Mouse (Mus musculus) kidney, postnatal 36 days (tissue): ENCODE data around the gene Rbbp7.

ENCODE experiments used
- DNase-seq, 2 experiments: peaks; one replicate each; pipeline ENCODE4 v3.0.0; 2021 to 2022; ENCODE audit warnings: mixed read lengths in 2 of 2

Gene Rbbp7

GRCm38 (mm10) chrX:162760115-162760942, at the start of gene Rbbp7:
Gene Rbbp7 (plus strand): TSS chrX:162760402.
- DNase-seq: peak; percentile 92

- peak; percentile 60 to 78 for DNase-seq
Measured at GRCm38 (mm10) chrX:162717837-162718236, 42.4 kb upstream of the Rbbp7 start.

DNA sequence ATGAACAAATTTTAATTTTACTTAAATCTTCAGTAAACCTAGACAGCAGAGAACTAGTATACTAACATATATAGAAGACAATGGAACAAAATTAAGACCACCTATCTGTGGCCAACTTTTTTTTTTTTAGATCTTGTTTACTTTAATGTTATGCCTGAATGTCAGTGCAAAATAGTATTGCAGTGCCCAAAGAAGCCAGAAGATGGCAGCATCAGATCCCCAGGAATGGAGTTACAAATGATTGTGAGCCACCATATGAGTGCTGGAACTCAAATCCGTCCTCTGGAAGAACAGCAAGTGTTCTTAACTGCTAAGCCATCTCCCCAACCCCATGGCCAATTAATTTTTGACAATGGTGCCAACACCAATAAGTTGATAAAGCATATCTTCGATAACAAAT, 40.6 kb upstream of the Rbbp7 start:
- peak; percentile 38 to 67 for DNase-seq

GRCm38 (mm10) chrX:162727367-162727777, 32.8 kb upstream of the Rbbp7 start:
- no peak for DNase-seq

DNA sequence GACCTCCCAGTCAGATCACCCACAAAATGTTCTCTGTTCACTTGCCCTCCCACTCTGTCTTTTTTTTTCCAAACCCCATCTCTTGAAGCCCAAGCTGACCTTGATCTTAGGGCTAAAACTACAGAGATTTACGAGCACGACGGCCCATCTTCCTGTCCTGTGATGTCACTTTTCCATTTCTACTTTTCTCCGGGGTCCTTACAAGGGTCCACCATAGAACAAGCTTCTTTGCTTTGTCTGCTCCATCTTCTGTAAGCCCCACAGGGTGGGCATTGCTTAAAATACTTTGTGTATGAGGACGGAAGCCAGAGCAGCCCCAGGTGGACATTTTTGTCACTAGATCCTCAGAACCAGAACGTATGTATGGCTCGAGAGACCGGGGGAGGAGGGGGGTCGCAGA, 32.4 kb upstream of the Rbbp7 start:
- DNase-seq: no peak

- no peak for DNase-seq
Measured at GRCm38 (mm10) chrX:162728228-162728627, 32.0 kb upstream of the Rbbp7 start.

GRCm38 (mm10) chrX:162730031-162730430, 30.2 kb upstream of the Rbbp7 start:
- DNase-seq: no peak

GRCm38 (mm10) chrX:162734997-162735929, 24.9 kb upstream of the Rbbp7 start:
- DNase-seq: peak; percentile 58 to 77

DNA sequence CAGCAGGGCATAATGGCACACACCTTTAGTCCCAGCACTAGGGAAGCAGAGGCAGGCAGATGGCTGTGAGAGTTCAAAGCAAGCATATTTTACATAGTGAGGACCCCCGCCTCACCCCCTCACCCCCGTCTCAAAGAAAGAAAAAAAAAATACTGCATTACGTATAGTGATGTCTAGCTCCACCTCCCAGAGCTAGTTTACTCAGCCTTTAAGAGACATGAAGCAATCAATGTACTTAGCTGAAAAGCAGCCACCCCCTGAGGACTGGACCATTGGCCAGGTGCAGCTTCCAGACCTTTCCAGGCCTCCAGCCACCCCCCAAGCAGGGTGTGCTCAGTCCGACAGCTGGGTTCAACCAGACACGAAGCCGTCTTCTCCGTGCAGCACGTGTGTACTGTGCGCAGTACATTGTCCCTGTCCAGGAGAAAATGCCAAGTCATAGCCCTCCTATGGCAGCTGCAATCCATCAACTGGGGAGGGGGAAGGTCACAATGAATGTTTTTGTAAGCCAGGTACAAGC, 24.0 kb upstream of the Rbbp7 start:
- peak; percentile 16 for DNase-seq

GRCm38 (mm10) chrX:162748696-162749420, 11.3 kb upstream of the Rbbp7 start:
- no peak for DNase-seq

GRCm38 (mm10) chrX:162752418-162752817, 7.8 kb upstream of the Rbbp7 start:
- no peak for DNase-seq

- DNase-seq: no peak
Measured at GRCm38 (mm10) chrX:162754314-162754713, 5.9 kb upstream of the Rbbp7 start.

GRCm38 (mm10) chrX:162756058-162756457, 4.1 kb upstream of the Rbbp7 start:
- DNase-seq: no peak

DNA sequence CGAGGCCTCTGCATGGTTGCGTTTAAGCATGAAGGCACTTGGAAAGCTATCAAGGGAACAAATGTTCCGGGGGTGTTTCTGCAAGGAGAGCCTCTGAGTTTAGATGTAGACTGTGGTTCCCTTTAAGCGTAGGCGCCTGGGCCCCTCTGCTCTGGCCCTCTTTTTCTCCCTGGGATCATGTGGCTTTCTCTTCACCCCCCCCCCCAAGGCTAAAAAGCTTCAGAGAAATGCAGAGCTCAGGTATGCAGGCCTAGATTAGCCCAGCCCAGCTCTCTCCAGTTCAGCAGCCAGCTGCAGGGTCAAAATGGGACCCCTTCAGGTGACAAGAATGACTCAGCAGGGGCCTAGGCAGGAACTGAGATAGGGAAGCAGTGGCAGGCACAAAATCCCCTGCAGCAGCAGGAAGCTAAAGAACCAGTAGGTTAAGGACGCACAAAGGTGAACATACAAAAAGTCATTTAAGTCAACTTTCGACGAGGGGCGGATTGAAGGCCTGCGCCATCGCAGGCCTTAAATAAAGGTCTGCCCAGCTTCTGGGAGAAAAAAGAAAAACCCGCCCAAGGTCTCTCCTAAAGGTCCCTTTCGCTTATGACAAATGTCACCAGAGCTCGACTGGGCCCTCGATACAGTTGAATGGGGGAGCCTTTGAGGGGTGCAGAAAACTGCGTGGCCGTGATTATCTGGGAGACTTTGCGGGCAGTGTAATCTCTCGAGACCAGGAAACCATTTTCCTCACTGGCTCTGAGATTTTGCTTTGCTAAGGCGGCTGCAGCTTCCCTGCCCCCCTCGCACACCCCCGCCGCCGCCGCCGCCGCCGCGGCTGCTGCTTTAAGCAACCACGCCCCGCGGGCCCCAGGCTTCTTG, 719 bp upstream of the Rbbp7 start:
- peak in 1 of 2 experiments; percentile 16 for DNase-seq

GRCm38 (mm10) chrX:162760958-162761515, 835 bp downstream of the Rbbp7 start:
- peak in 1 of 2 experiments; percentile 21 for DNase-seq

GRCm38 (mm10) chrX:162761716-162762395, 1.7 kb downstream of the Rbbp7 start:
- peak in 1 of 2 experiments; percentile 19 for DNase-seq

DNA sequence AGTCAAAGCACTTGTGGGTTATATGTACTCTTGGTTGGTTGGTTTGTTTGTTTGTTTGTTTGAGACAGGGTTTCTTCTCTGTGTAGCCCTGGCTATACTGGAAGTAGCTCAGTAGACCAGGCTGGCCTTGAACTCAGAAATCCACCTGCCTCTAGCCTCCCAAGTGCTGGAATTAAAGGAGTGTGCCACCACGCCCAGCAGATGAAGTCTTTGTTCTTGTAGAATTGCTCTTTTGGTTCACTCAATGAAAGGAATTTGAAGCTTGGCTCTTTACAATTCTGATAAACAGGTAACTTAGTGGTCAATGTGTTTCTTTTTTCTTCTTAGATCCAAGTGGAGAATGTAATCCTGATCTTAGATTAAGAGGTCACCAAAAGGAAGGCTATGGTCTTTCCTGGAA, 10.5 kb downstream of the Rbbp7 start:
- DNase-seq: no peak

DNA sequence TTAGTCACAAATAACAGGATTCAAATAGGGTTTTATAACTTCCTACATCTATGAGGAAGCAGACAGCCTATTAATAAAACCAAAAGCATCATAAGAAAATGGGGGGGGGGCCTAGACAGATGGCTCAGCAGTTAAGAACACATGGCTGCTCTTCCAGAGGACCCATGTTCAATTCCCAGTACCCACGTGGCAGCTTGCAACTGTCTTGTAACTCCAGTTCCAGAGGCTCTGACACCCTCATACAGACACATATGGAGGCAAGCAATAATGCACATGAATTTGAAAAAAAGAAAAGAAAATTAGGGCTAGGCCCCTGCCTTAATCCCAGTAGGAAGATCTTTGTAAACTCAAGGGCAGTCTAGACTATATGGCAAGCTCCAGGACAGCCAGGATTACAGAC, 28.2 kb downstream of the Rbbp7 start:
- DNase-seq: no peak

DNA sequence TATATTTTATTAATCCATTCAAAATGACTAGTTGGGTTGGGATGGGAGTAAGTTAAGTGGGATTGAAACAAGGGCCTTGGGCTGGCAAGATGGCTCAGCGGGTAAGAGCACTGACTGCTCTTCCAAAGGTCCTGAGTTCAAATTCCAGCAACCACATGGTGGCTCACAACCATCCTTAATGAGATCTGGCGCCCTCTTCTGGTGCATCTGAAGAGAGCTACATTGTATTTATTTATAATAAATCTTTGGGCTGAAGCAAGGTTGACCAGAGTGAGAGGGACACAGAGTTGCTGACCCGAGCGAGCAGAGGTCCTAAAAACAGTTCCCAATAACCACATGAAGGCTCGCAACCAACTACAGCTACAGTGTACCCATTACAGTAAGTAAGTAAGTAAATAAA, 31.2 kb downstream of the Rbbp7 start:
- peak in 1 of 2 experiments; percentile 36 for DNase-seq

GRCm38 (mm10) chrX:162800371-162800770, 40.2 kb downstream of the Rbbp7 start:
- peak; percentile 44 to 69 for DNase-seq

GRCm38 (mm10) chrX:162828016-162828415, 67.8 kb downstream of the Rbbp7 start:
- DNase-seq: peak in 1 of 2 experiments; percentile 7
